Mouse (Mus musculus): ENCODE results near the gene Ckm. TPM values are rescaled to one million over a fixed set of nuclear protein-coding genes. Genes with fewer than 3 reads are reported as not detected.

The Ckm gene
- polyA plus RNA-seq, 1 experiment from 2014 or later = 5.3 TPM

DNA sequence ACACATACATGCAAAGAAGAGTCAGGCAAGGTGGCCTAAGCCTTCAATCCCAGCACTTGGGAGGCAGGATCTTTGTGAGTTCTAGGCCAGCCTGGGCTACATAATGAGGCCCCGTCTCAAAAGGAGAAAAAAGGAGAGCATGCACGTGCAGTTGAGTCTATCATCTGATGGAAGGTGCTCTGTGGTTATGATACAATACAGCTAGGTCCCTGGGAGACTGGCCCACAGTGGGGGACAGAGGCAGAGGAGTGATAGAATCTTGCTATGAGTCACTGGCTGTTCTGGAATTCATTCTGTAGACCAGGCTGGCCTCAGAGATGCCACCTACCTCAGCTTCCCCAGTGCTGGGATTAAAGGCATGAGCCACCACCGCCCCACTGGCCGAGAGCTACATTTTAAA lies 57.9 kb downstream of the Ckm start:
- H3K27ac ChIP-seq (ENCODE audit: low read depth) = no peak overlapping the region
- no peaks in the 10 kb centered on the region for H3K27me3 ChIP-seq (ENCODE audit: insufficient read depth, low read length)
- no peak overlapping the region for H3K4me3 ChIP-seq (ENCODE audit: low read depth, low read length)
- peaks cover 9% of the 10 kb centered on the region for H3K4me1 ChIP-seq (ENCODE audit: insufficient read depth)
- no peak for ATAC-seq
- TF ChIP-seq CTCF (IDR thresholded peaks at IDR 0.05; ENCODE audit: low read depth) = no peak
- no peak for TF ChIP-seq EP300 (IDR thresholded peaks at IDR 0.05; ENCODE audit: low read depth)
- 46% methylated on average over 4 of the region's 4 CpGs for WGBS (ENCODE audit: insufficient replicate concordance)
- H3K9me3 ChIP-seq (ENCODE audit: low read length) = no peaks in the 10 kb centered on the region
- H3K4me2 ChIP-seq (ENCODE audit: low read depth, low read length) = no peak overlapping the region
- no peaks in the 10 kb centered on the region for H3K36me3 ChIP-seq (replicated peaks; ENCODE audit: insufficient read depth, low read length)
- no peak for DNase-seq
- no peak overlapping the region for H3K9ac ChIP-seq (replicated peaks)

DNA sequence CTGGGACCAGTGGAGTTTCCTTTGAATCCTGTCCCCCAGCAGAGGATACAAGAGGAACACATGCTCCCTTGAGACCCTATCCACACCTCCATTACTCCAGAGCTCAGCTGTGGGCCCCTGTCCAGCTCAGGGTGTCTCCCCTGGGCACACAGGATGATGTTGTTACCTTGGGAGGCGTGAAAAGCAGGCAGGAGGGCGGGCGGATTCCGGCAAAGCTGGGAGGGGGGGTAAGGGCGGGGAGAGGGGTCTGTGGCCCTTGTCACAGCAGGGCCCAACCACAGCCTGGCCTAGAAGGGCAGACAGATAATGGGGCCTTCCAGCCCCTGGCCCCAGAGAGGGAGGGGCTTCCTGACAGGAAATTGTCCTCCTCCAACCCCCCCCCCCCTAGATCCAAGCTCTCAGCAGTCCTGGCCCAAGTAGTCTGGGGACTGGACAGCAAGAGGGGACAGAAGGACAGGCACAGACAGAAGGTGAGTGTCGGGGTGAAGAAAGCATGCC lies 58.4 kb downstream of the Ckm start, which contains the start of gene Exoc3l2:
Exoc3l2 (plus strand) TSS at position 448 of the 498 bp plus-strand sequence.
- peaks cover 4% of the 10 kb centered on the region for H3K4me1 ChIP-seq (ENCODE audit: insufficient read depth)
- H3K9ac ChIP-seq (replicated peaks) = no peak within 1 kb of the TSS
- H3K36me3 ChIP-seq (replicated peaks; ENCODE audit: insufficient read depth, low read length) = no peaks in the 10 kb centered on the region
- ATAC-seq (no peak), DNase-seq (no peak)
- 24% methylated on average over 6 of the region's 6 CpGs for WGBS (ENCODE audit: insufficient replicate concordance)
- no peaks in the 10 kb centered on the region for H3K9me3 ChIP-seq (ENCODE audit: low read length)
- TF ChIP-seq EP300 (IDR thresholded peaks at IDR 0.05; ENCODE audit: low read depth) = no peak
- TF ChIP-seq CTCF (IDR thresholded peaks at IDR 0.05; ENCODE audit: low read depth) = no peak
- H3K27ac ChIP-seq (ENCODE audit: low read depth) = no peak within 1 kb of the TSS
- peak within 1 kb of the TSS; percentile 17 for H3K4me3 ChIP-seq (ENCODE audit: low read depth, low read length)
- no peak within 1 kb of the TSS; the same call in 1 of the 2 replicates for H3K4me2 ChIP-seq (ENCODE audit: low read depth, low read length)
- no peaks in the 10 kb centered on the region for H3K27me3 ChIP-seq (ENCODE audit: insufficient read depth, low read length)

DNA sequence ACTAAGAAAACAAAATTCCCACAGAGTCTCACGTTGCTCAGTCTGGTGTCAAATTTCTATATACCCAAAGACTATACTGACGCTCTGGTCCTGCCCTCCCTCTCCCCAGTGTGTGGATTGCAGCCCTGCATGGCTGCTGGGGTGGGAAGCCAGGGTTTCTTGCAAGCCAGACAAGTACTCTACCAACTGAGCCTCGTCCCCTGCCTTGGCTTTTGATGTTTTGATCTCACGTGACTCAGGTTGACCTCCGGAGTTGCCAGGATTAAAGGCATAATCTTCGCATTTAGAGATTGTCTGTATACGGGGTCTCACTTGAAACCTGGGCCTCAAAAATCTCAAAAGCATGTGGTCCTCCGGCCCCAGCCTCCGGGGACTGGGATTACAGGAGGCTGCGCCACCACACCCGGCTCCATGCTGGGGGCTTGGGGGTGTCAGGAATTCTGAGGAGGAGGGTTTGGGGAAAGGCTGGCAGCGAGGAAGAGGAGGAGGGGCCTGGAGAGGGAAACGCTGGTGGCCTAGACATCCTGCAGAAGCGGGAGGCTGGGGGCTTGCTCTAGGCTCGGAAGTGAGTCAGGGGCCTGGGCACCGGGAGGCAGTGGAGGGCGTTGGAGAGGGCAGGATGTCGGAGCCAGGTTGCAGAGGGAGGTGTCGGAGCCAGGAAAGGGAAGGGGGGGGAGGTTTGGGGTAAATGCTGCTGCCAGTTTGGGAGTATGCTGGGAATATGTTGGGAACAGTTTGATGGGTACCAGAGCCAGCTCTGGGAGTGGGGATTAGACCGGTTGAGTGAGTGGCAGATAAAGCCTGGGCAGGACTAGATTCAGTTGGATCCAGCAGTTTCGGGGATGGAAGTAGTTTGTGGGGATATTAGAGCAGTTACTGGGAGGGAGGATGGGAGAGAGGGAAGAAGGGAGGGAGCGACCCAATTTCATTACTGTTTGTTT lies 60.1 kb downstream of the Ckm start:
- H3K4me2 ChIP-seq (ENCODE audit: low read depth, low read length) = peak overlapping the region; percentile 36; the same call in 1 of the 2 replicates
- H3K27ac ChIP-seq (ENCODE audit: low read depth) = no peak overlapping the region
- peaks cover 6% of the 10 kb centered on the region; the same call in 1 of the 2 replicates for H3K27me3 ChIP-seq (ENCODE audit: insufficient read depth, low read length)
- no peak overlapping the region for H3K4me3 ChIP-seq (ENCODE audit: low read depth, low read length)
- no peaks in the 10 kb centered on the region for H3K9me3 ChIP-seq (ENCODE audit: low read length)
- no peaks in the 10 kb centered on the region for H3K36me3 ChIP-seq (replicated peaks; ENCODE audit: insufficient read depth, low read length)
- TF ChIP-seq EP300 (IDR thresholded peaks at IDR 0.05; ENCODE audit: low read depth) = no peak
- TF ChIP-seq CTCF (IDR thresholded peaks at IDR 0.05; ENCODE audit: low read depth) = no peak
- DNase-seq (no peak), ATAC-seq (no peak)
- 31% methylated on average over 22 of the region's 22 CpGs for WGBS (ENCODE audit: insufficient replicate concordance)
- H3K9ac ChIP-seq (replicated peaks) = no peak overlapping the region; the same call in 1 of the 2 replicates
- H3K4me1 ChIP-seq (ENCODE audit: insufficient read depth) = peaks cover 3% of the 10 kb centered on the region

DNA sequence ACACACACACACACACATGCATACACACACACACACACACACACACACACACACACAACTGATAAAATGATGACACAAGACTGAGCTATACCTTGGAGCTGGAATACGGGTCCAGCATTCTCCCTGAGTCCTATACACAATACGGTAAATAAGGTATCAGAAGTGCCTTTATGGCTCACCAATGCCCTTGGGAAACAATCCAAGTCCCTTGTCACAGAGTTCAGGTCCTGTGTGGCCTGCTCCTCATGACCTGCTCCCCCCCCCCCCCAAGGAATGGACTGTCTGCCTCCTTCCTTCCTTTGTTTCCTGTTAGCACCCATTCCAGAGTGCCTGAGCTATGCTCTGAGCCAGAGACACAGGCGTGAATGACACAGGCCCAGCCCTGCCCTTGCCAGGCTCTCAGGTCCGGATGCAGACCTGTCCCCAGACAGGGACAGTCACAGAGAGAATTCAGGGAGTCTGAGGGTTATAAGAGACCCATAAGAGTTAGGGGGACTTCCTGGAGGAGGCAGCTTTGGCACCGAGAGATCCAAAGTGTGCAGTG lies 62.1 kb downstream of the Ckm start:
- TF ChIP-seq CTCF (IDR thresholded peaks at IDR 0.05; ENCODE audit: low read depth) (no peak), EP300 (IDR thresholded peaks at IDR 0.05; ENCODE audit: low read depth) (no peak)
- Histone ChIP-seq H3K27me3 (ENCODE audit: insufficient read depth, low read length) (peaks cover 9% of the 10 kb centered on the region; the same call in 1 of the 2 replicates), H3K4me2 (ENCODE audit: low read depth, low read length) (no peak overlapping the region), H3K4me3 (ENCODE audit: low read depth, low read length) (no peak overlapping the region), H3K9ac (replicated peaks) (no peak overlapping the region), H3K4me1 (ENCODE audit: insufficient read depth) (peaks cover 2% of the 10 kb centered on the region; the same call in 1 of the 2 replicates), H3K9me3 (ENCODE audit: low read length) (no peaks in the 10 kb centered on the region), H3K27ac (ENCODE audit: low read depth) (0 out of 2 replicates have a peak overlapping the region, but pooled peaks have one; percentile 26), H3K36me3 (replicated peaks; ENCODE audit: insufficient read depth, low read length) (no peaks in the 10 kb centered on the region)
- WGBS (ENCODE audit: insufficient replicate concordance) = 60% methylated on average over 5 of the region's 5 CpGs
- DNase-seq = no peak
- peak; percentile 18; the same call in 1 of the 2 replicates for ATAC-seq

DNA sequence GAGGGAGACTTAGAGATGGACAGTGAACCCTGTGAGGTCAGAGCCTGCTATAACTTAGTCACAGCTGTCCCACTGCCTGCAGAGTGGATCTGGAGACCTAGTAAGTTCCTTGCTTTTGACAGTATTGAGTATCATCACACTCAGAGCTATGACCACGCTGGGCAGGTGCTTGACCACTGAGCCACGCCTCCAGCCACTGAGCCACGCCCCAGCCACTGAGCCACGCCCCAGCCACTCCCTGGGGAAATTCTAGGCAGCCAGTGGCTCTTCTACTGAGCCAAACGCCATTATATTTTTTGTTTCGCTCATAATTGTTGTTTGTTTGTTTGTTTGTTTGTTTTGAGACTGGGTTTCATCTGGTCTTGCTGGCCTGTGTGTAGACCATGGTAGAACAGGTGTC lies 63.1 kb downstream of the Ckm start:
- Histone ChIP-seq H3K27me3 (ENCODE audit: insufficient read depth, low read length) (peaks cover 13% of the 10 kb centered on the region; the same call in 1 of the 2 replicates), H3K9ac (replicated peaks) (no peak overlapping the region), H3K4me3 (ENCODE audit: low read depth, low read length) (no peak overlapping the region), H3K36me3 (replicated peaks; ENCODE audit: insufficient read depth, low read length) (no peaks in the 10 kb centered on the region), H3K9me3 (ENCODE audit: low read length) (no peaks in the 10 kb centered on the region), H3K27ac (ENCODE audit: low read depth) (no peak overlapping the region), H3K4me2 (ENCODE audit: low read depth, low read length) (no peak overlapping the region), H3K4me1 (ENCODE audit: insufficient read depth) (peaks cover 10% of the 10 kb centered on the region; the same call in 1 of the 2 replicates)
- 41% methylated on average over 6 of the region's 6 CpGs for WGBS (ENCODE audit: insufficient replicate concordance)
- TF ChIP-seq CTCF (IDR thresholded peaks at IDR 0.05; ENCODE audit: low read depth) (no peak), EP300 (IDR thresholded peaks at IDR 0.05; ENCODE audit: low read depth) (no peak)
- ATAC-seq (no peak), DNase-seq (peak; percentile 53)

DNA sequence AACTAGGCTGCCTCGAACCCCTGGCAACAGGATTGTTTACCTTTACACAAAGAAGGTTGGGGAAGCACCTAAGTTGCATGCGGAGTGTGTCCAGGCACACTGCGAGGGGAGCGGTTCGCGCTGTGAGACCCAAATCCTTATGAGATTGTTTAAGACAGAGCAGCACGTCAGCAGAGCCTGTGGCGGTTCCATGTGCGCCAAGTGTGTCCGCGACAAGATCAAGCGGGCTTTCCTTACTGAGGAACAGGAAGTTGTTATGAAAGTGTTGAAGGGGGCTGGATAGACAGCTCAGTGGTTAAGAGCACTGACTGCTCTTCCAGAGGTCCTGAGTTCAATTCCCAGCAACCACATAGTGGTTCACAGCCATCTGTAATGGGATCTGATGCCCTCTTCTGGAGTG lies 63.7 kb downstream of the Ckm start:
- no peak overlapping the region for H3K27ac ChIP-seq (ENCODE audit: low read depth)
- H3K4me1 ChIP-seq (ENCODE audit: insufficient read depth) = peaks cover 16% of the 10 kb centered on the region
- 40% methylated on average over 12 of the region's 12 CpGs for WGBS (ENCODE audit: insufficient replicate concordance)
- H3K27me3 ChIP-seq (ENCODE audit: insufficient read depth, low read length) = peaks cover 19% of the 10 kb centered on the region
- H3K9me3 ChIP-seq (ENCODE audit: low read length) = no peaks in the 10 kb centered on the region
- H3K36me3 ChIP-seq (replicated peaks; ENCODE audit: insufficient read depth, low read length) = no peaks in the 10 kb centered on the region
- DNase-seq (no peak), ATAC-seq (no peak)
- H3K4me2 ChIP-seq (ENCODE audit: low read depth, low read length) = no peak overlapping the region
- no peak overlapping the region for H3K9ac ChIP-seq (replicated peaks)
- no peak overlapping the region for H3K4me3 ChIP-seq (ENCODE audit: low read depth, low read length)
- TF ChIP-seq EP300 (IDR thresholded peaks at IDR 0.05; ENCODE audit: low read depth) (no peak), CTCF (IDR thresholded peaks at IDR 0.05; ENCODE audit: low read depth) (no peak)

Measured in liver, postnatal 0 days (tissue).